Mouse (Mus musculus): ENCODE data around the gene Nwd1. TPM values are rescaled to one million over a fixed set of nuclear protein-coding genes. Genes with fewer than 3 reads are reported as not detected.

Gene Nwd1
- polyA plus RNA-seq, 1 experiment: 0.11 TPM

GRCm38 (mm10) chr8:72757426-72758195 lies 111.1 kb downstream of the Nwd1 start:
- Histone ChIP-seq H3K4me3 (ENCODE audit: insufficient read depth, low read length) (no peak overlapping the region), H3K27ac (ENCODE audit: insufficient read depth, low read depth, low read length) (no peak overlapping the region), H3K4me1 (ENCODE audit: control insufficient read depth, insufficient read depth, low read length) (0 out of 2 replicates have a peak, but pooled peaks cover 2% of the 10 kb centered on the region)
- no peak for TF ChIP-seq CTCF (IDR thresholded peaks at IDR 0.05; ENCODE audit: low read depth, low read length)
- no peak for TF ChIP-seq POLR2A (IDR thresholded peaks at IDR 0.05; ENCODE audit: borderline replicate concordance, low read depth, low read length)

GRCm38 (mm10) chr8:72758310-72758709 lies 111.8 kb downstream of the Nwd1 start:
- Histone ChIP-seq H3K27ac (ENCODE audit: insufficient read depth, low read depth, low read length) (no peak overlapping the region), H3K4me1 (ENCODE audit: control insufficient read depth, insufficient read depth, low read length) (0 out of 2 replicates have a peak, but pooled peaks cover 2% of the 10 kb centered on the region), H3K4me3 (ENCODE audit: insufficient read depth, low read length) (no peak overlapping the region)
- TF ChIP-seq CTCF (IDR thresholded peaks at IDR 0.05; ENCODE audit: low read depth, low read length): no peak

GRCm38 (mm10) chr8:72760216-72760615 lies 113.7 kb downstream of the Nwd1 start:
- H3K4me1 ChIP-seq (ENCODE audit: control insufficient read depth, insufficient read depth, low read length): 0 out of 2 replicates have a peak, but pooled peaks cover 2% of the 10 kb centered on the region
- H3K27ac ChIP-seq (ENCODE audit: insufficient read depth, low read depth, low read length): no peak overlapping the region
- H3K4me3 ChIP-seq (ENCODE audit: insufficient read depth, low read length): no peak overlapping the region
- TF ChIP-seq POLR2A (IDR thresholded peaks at IDR 0.05; ENCODE audit: borderline replicate concordance, low read depth, low read length): no peak
- no peak for TF ChIP-seq CTCF (IDR thresholded peaks at IDR 0.05; ENCODE audit: low read depth, low read length)

GRCm38 (mm10) chr8:72761322-72762051 lies 115.0 kb downstream of the Nwd1 start, which contains the start of gene F2rl3:
Gene F2rl3 (plus strand): TSS chr8:72761880.
- no peak for TF ChIP-seq CTCF (IDR thresholded peaks at IDR 0.05; ENCODE audit: low read depth, low read length)
- no peak for TF ChIP-seq POLR2A (IDR thresholded peaks at IDR 0.05; ENCODE audit: borderline replicate concordance, low read depth, low read length)
- Histone ChIP-seq H3K27ac (ENCODE audit: insufficient read depth, low read depth, low read length) (no peak within 1 kb of the TSS), H3K4me1 (ENCODE audit: control insufficient read depth, insufficient read depth, low read length) (0 out of 2 replicates have a peak, but pooled peaks cover 2% of the 10 kb centered on the region), H3K4me3 (ENCODE audit: insufficient read depth, low read length) (no peak within 1 kb of the TSS)

GRCm38 (mm10) chr8:72762306-72762705 lies 115.8 kb downstream of the Nwd1 start:
- Histone ChIP-seq H3K27ac (ENCODE audit: insufficient read depth, low read depth, low read length) (no peak overlapping the region), H3K4me1 (ENCODE audit: control insufficient read depth, insufficient read depth, low read length) (0 out of 2 replicates have a peak, but pooled peaks cover 2% of the 10 kb centered on the region), H3K4me3 (ENCODE audit: insufficient read depth, low read length) (no peak overlapping the region)
- TF ChIP-seq POLR2A (IDR thresholded peaks at IDR 0.05; ENCODE audit: borderline replicate concordance, low read depth, low read length) (no peak), CTCF (IDR thresholded peaks at IDR 0.05; ENCODE audit: low read depth, low read length) (no peak)

- Histone ChIP-seq H3K4me1 (ENCODE audit: control insufficient read depth, insufficient read depth, low read length) (0 out of 2 replicates have a peak, but pooled peaks cover 2% of the 10 kb centered on the region), H3K27ac (ENCODE audit: insufficient read depth, low read depth, low read length) (no peak overlapping the region), H3K4me3 (ENCODE audit: insufficient read depth, low read length) (no peak overlapping the region)
- no peak for TF ChIP-seq CTCF (IDR thresholded peaks at IDR 0.05; ENCODE audit: low read depth, low read length)
- no peak for TF ChIP-seq POLR2A (IDR thresholded peaks at IDR 0.05; ENCODE audit: borderline replicate concordance, low read depth, low read length)
Measured at GRCm38 (mm10) chr8:72765696-72766095, 119.2 kb downstream of the Nwd1 start.

GRCm38 (mm10) chr8:72766777-72767176 lies 120.3 kb downstream of the Nwd1 start:
- no peak for TF ChIP-seq POLR2A (IDR thresholded peaks at IDR 0.05; ENCODE audit: borderline replicate concordance, low read depth, low read length)
- TF ChIP-seq CTCF (IDR thresholded peaks at IDR 0.05; ENCODE audit: low read depth, low read length): no peak
- H3K4me1 ChIP-seq (ENCODE audit: control insufficient read depth, insufficient read depth, low read length): no peaks in the 10 kb centered on the region
- H3K27ac ChIP-seq (ENCODE audit: insufficient read depth, low read depth, low read length): no peak overlapping the region
- no peak overlapping the region for H3K4me3 ChIP-seq (ENCODE audit: insufficient read depth, low read length)

Other genes starting within 250 kb of the Nwd1 start
- gene Eps15l1, start 225.3 kb upstream of the Nwd1 start, polyA plus RNA-seq (2012; ENCODE audit: insufficient read depth, insufficient read length, missing spikeins): 64.0 and 65.1 TPM in 2 replicates
- 0.52 and 0.79 TPM in 2 replicates for gene Calr3, start 202.8 kb upstream of the Nwd1 start, polyA plus RNA-seq (2012; ENCODE audit: insufficient read depth, insufficient read length, missing spikeins)
- 6.2 and 13.5 TPM in 2 replicates for gene 1700030K09Rik, start 202.8 kb upstream of the Nwd1 start, polyA plus RNA-seq (2012; ENCODE audit: insufficient read depth, insufficient read length, missing spikeins)
- gene Cherp, start 171.5 kb upstream of the Nwd1 start, polyA plus RNA-seq (2012; ENCODE audit: insufficient read depth, insufficient read length, missing spikeins): 43.8 and 48.8 TPM in 2 replicates
- 28.8 and 34.5 TPM in 2 replicates for gene Slc35e1, start 154.1 kb upstream of the Nwd1 start, polyA plus RNA-seq (2012; ENCODE audit: insufficient read depth, insufficient read length, missing spikeins)
- 7.5 and 7.8 TPM in 2 replicates for gene Med26, start 98.4 kb upstream of the Nwd1 start, polyA plus RNA-seq (2012; ENCODE audit: insufficient read depth, insufficient read length, missing spikeins)
- 68.6 and 71.9 TPM in 2 replicates for gene Smim7, start 75.6 kb upstream of the Nwd1 start, polyA plus RNA-seq (2012; ENCODE audit: insufficient read depth, insufficient read length, missing spikeins)
- 8.5 and 9.5 TPM in 2 replicates for gene Tmem38a, start 74.7 kb upstream of the Nwd1 start, polyA plus RNA-seq (2012; ENCODE audit: insufficient read depth, insufficient read length, missing spikeins)
- gene Sin3b, start 76.6 kb downstream of the Nwd1 start, polyA plus RNA-seq (2012; ENCODE audit: insufficient read depth, insufficient read length, missing spikeins): 117 and 124 TPM in 2 replicates
- not detected in 2 replicates for gene F2rl3, start 115.2 kb downstream of the Nwd1 start, polyA plus RNA-seq (2012; ENCODE audit: insufficient read depth, insufficient read length, missing spikeins)

Measured in bone marrow macrophage, adult 2 months (primary cell).